Mouse (Mus musculus) cerebellum, adult 11 months (tissue): Measurements from ENCODE around the gene Galns.

Experiments
- DNase-seq: peaks from one replicate; pipeline ENCODE4 v3.0.0; 2022

The Galns gene

GRCm38 (mm10) chr8:122531312-122531711 is 80.0 kb downstream of the Galns start:
- no peak for DNase-seq

DNA sequence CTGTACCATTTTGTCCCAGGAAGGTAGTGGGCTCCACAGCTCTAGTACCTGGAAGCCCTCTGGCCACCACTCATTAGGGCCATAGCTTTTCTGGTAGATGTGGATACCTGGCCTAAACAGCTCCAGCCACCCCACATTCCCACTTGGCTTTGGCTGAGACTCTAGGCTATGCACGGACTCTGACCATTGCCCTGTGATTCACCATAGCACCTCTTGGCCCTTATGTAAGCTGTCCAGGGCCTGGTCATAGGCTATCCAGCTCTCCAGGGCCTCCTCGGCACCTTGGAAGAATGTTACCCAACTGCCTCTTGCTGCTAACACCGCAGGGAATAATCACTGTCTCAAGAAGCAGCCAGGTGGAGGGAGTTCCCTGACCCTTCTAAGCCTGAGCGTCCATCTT is 82.1 kb downstream of the Galns start:
- DNase-seq: no peak
